Mouse (Mus musculus) erythroblast, embryonic 14.5 days (primary cell): Measurements from ENCODE around the gene Dmap1. TPM values are rescaled to one million over a fixed set of nuclear protein-coding genes. Genes with fewer than 3 reads are reported as not detected.
A peak's percentile ranks its signal among the peaks of the same experiment; 100 is the strongest.

Source experiments
- H3K27me3 ChIP-seq: 2 replicates; pipeline ENCODE4 v1.6.1; 2012; ENCODE audit warnings: inconsistent platforms; ENCODE audit not compliant: control insufficient read depth
- H3K36me3 ChIP-seq: 2 replicates; pipeline ENCODE4 v1.6.1; 2012; ENCODE audit warnings: mild to moderate bottlenecking, inconsistent platforms; ENCODE audit not compliant: control insufficient read depth
- H3K4me1 ChIP-seq: 2 replicates; pipeline ENCODE4 v1.6.1; 2012; ENCODE audit warnings: inconsistent platforms; ENCODE audit not compliant: control insufficient read depth
- H3K4me3 ChIP-seq: replicated peaks from 2 replicates; pipeline ENCODE3; 2012; ENCODE audit warnings: moderate library complexity, mild to moderate bottlenecking, inconsistent platforms
- H3K9me3 ChIP-seq: 2 replicates; pipeline ENCODE4 v1.6.1; 2012; ENCODE audit warnings: low read length, inconsistent platforms, mixed read lengths; ENCODE audit not compliant: control insufficient read depth
- GATA1 ChIP-seq: IDR thresholded peaks from 2 replicates; pipeline ENCODE4 v1.6.1; 2012; ENCODE audit warnings: low read length, inconsistent platforms, mixed read lengths
- TAL1 ChIP-seq: IDR thresholded peaks from 3 replicates; pipeline ENCODE4 v1.6.1; 2012; ENCODE audit warnings: low read length, inconsistent platforms, mixed read lengths
- polyA plus RNA-seq: library from polyadenylated mRNA; stranded (reverse); fragments of >175 nt; gene quantifications from 2 replicates; pipeline ENCODE4 v1.2.3, GENCODE M21; 2012

Dmap1 gene
- polyA plus RNA-seq = 1.7 and 2.1 TPM in 2 replicates

DNA sequence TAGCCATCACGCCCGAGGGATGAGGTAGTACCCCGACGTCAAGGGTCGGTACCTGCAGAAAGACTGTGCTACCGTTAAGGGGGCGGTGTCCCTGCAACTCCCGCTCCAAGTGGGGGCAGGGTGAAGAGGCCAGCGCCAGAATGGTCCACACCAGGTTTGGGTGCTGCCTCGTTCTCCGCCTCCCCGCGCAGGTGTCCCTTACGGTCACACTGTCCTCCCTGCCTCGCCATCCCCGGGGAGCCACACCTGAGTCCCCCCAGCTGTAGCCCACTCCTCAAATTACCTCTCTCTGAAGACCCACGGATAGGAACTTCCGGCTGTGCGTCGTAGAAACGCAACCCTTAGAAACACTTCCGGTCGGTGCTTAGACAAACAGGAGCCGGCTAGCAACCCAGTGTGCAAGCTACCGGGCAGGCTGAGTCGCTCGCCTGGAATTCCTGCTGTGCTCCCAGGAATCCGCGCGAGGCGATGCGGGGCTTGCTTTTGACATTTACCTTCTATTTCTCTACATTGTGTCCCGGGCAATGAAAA, at the start of gene Dmap1:
Gene Dmap1, minus strand, starts transcription at position 343 of the 531 bp plus-strand sequence.
- Histone ChIP-seq H3K36me3 (peaks cover 41% of the 10 kb centered on the region), H3K4me3 (peak within 1 kb of the TSS; percentile 68), H3K4me1 (peaks cover 31% of the 10 kb centered on the region), H3K9me3 (no peaks in the 10 kb centered on the region), H3K27me3 (no peaks in the 10 kb centered on the region)
- TF ChIP-seq GATA1 (no peak), TAL1 (no peak)

GRCm38 (mm10) chr4:117724112-117724511, 42.0 kb upstream of the Dmap1 start, which contains the start of gene Gm12845:
Gm12845 (plus strand) TSS chr4:117724412.
- Histone ChIP-seq H3K36me3 (no peaks in the 10 kb centered on the region), H3K4me1 (no peaks in the 10 kb centered on the region), H3K9me3 (no peaks in the 10 kb centered on the region), H3K4me3 (no peak within 1 kb of the TSS), H3K27me3 (0 out of 2 replicates have a peak, but pooled peaks cover 2% of the 10 kb centered on the region)
- TF ChIP-seq TAL1 (no peak), GATA1 (no peak)

- Histone ChIP-seq H3K27me3 (no peaks in the 10 kb centered on the region), H3K36me3 (no peaks in the 10 kb centered on the region), H3K4me3 (no peak overlapping the region), H3K4me1 (no peaks in the 10 kb centered on the region), H3K9me3 (no peaks in the 10 kb centered on the region)
- TF ChIP-seq GATA1 = no peak
- TF ChIP-seq TAL1 = no peak
Measured at GRCm38 (mm10) chr4:117713303-117714098, 31.4 kb upstream of the Dmap1 start.

- no peaks in the 10 kb centered on the region for H3K36me3 ChIP-seq
- no peaks in the 10 kb centered on the region for H3K4me1 ChIP-seq
- no peaks in the 10 kb centered on the region for H3K27me3 ChIP-seq
- H3K4me3 ChIP-seq = no peak overlapping the region
- TF ChIP-seq TAL1 (no peak), GATA1 (no peak)
- no peaks in the 10 kb centered on the region for H3K9me3 ChIP-seq
Measured at GRCm38 (mm10) chr4:117712314-117712713, 30.2 kb upstream of the Dmap1 start.

DNA sequence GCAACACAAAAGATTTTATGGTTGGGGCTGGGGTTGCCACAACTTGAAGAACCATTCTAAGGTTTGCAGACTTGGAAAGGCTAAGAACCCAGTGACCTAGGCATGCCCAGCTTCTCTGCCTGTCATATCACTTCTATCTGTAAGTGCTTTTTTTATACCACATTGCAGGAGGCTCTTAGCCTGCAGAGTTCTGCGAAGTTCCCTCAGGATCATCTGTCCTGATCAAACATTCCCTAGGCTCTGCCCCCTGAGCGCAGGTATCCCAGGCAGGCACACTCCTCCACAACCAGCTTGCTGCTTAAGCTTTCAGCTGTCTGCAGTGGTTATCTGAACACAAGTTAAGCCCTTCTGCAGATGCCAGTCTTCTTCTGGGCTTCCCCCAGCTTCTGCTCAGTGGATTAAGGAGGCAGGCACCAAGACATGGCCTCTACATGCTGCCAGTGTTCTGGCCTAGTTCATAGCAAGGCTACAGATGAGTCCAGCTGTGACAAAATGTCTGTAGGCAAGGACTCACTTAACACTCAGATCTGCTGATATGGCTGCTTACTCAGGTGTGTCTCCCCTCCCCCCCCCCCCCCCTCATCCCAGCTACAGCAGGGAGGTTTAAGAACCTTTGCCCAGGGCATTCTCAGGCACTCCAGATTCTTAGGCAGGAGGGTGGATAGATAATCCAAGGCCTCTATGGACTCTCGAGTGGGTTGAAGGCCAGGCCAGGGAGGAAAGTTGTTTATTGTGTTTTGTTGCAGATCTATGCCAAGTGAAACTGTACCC, 26.9 kb upstream of the Dmap1 start:
- no peaks in the 10 kb centered on the region for H3K27me3 ChIP-seq
- TF ChIP-seq GATA1 (no peak), TAL1 (no peak)
- H3K9me3 ChIP-seq = no peaks in the 10 kb centered on the region
- H3K36me3 ChIP-seq = no peaks in the 10 kb centered on the region
- H3K4me1 ChIP-seq = no peaks in the 10 kb centered on the region
- H3K4me3 ChIP-seq = no peak overlapping the region

- TF ChIP-seq TAL1 (no peak), GATA1 (no peak)
Measured at GRCm38 (mm10) chr4:117705361-117705760, 23.3 kb upstream of the Dmap1 start.

DNA sequence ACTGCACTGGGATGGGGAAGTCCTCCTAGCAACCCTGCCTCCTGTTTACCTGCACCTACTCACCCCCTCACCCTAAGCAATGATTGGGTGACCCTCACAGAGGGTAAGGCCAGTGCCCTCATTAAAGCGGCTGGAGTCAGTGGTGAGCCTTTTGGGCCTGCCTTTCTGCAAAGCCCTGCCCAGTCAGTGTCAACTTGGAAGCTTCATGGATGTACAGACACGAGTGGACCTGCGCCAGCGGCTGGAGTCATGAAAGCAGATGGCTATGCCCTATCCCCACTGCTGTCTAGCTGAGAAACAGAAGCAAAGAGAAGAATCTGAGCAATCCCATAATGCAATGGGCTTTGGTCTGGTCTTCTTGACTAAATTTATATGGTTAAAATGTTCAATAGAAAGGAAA, 4.3 kb upstream of the Dmap1 start:
- Histone ChIP-seq H3K4me3 (no peak overlapping the region), H3K36me3 (no peaks in the 10 kb centered on the region), H3K4me1 (peaks cover 20% of the 10 kb centered on the region), H3K9me3 (no peaks in the 10 kb centered on the region), H3K27me3 (no peaks in the 10 kb centered on the region)
- TF ChIP-seq TAL1 = no peak
- TF ChIP-seq GATA1 = no peak

More at GRCm38 (mm10) chr4:117705361-117705760, 23.3 kb upstream of the Dmap1 start:
- no peaks in the 10 kb centered on the region for H3K4me1 ChIP-seq
- no peak overlapping the region for H3K4me3 ChIP-seq
- H3K9me3 ChIP-seq = no peaks in the 10 kb centered on the region
- peaks cover 5% of the 10 kb centered on the region; the same call in 1 of the 2 replicates for H3K27me3 ChIP-seq
- no peaks in the 10 kb centered on the region for H3K36me3 ChIP-seq

- no peaks in the 10 kb centered on the region for H3K9me3 ChIP-seq
- TF ChIP-seq GATA1 = no peak
- TF ChIP-seq TAL1 = no peak
- H3K27me3 ChIP-seq = no peaks in the 10 kb centered on the region
- H3K36me3 ChIP-seq = peaks cover 29% of the 10 kb centered on the region
- no peak overlapping the region for H3K4me3 ChIP-seq
- H3K4me1 ChIP-seq = peaks cover 31% of the 10 kb centered on the region
Measured at GRCm38 (mm10) chr4:117683048-117683768, 1.1 kb upstream of the Dmap1 start.

GRCm38 (mm10) chr4:117682463-117682862, 390 bp upstream of the Dmap1 start:
- peak overlapping the region; percentile 68 for H3K4me3 ChIP-seq
- TF ChIP-seq GATA1 (no peak), TAL1 (no peak)

More at GRCm38 (mm10) chr4:117682463-117682862, 390 bp upstream of the Dmap1 start:
- Histone ChIP-seq H3K9me3 (no peaks in the 10 kb centered on the region), H3K4me1 (peaks cover 31% of the 10 kb centered on the region), H3K27me3 (no peaks in the 10 kb centered on the region), H3K36me3 (peaks cover 37% of the 10 kb centered on the region)
